Mouse (Mus musculus) stomach, postnatal 0 days (tissue): ENCODE data around the gene Srsf7.

Experiments used
- CTCF ChIP-seq: IDR thresholded peaks from 2 replicates; pipeline ENCODE4 v1.5.1; 2016; ENCODE audit warnings: antibody characterized with exemption, low read depth, mild to moderate bottlenecking, moderate library complexity
- EP300 ChIP-seq: optimal IDR thresholded peaks from 2 replicates; pipeline ENCODE3; 2016; ENCODE audit warnings: antibody characterized with exemption

DNA sequence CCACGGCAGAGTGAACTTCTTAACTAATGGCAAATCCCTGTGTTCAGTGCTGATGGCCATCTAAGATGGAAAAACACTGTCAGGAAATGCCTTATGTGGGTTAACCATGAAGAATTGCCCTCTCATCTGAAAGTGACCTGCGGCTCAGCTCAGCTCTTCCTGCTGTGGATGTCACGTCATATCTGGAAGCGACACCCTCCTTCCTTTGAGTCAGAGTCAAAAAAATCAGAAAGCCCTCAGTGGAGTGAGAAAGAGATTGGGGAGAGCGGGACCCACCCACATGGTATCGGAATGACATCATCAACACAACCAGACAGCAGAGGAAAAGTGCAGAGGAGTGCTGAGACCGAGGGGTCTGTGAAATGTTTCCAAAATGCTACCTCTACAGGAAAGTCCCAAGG, 39.3 kb downstream of the Srsf7 start:
- no peak for TF ChIP-seq CTCF
- TF ChIP-seq EP300, result no peak
